Mouse (Mus musculus): ENCODE results near the gene Gpr19.

DNA sequence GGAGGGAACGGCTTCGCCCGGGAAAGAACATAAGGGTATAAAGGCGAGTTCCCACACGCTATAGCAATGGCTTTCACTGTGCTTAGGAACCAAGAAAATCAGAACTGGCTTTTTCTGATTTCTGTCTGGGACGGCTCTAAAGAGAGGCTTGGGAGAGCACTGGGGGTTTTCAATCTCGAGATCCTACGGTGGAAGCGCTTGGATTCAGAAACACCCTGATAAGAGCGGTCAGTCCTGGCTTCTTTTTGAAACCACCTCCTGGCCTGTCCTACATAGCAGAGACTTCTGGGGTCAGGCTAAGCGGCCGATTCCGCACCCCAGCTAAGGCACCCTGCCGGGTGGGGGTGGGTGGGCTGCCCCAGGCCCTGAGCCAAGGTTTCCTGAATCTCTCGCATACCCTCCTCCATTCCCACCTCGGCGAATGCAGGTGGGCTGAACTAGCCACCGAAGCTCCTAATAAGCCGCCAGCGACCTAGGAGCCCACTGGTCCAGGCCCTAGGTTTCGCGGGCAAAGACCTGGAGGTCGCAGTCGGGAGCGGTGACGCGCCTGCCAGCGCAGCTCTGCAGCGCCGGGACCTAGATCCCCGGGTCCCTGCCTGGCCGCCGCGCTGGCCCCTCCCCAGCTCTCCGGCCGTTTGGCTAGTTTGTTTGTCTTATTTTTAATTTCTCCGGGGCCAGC, 21.3 kb upstream of the Gpr19 start:
- TF ChIP-seq CTCF (IDR thresholded peaks at IDR 0.05; ENCODE audit: low read depth, low read length) (no peak), GATA1 (IDR thresholded peaks at IDR 0.05; ENCODE audit: borderline replicate concordance, low read length) (no peak)

Data from G1E (cell line).